Mouse (Mus musculus): ENCODE measurements around the gene Rap1b.

Gene Rap1b

DNA sequence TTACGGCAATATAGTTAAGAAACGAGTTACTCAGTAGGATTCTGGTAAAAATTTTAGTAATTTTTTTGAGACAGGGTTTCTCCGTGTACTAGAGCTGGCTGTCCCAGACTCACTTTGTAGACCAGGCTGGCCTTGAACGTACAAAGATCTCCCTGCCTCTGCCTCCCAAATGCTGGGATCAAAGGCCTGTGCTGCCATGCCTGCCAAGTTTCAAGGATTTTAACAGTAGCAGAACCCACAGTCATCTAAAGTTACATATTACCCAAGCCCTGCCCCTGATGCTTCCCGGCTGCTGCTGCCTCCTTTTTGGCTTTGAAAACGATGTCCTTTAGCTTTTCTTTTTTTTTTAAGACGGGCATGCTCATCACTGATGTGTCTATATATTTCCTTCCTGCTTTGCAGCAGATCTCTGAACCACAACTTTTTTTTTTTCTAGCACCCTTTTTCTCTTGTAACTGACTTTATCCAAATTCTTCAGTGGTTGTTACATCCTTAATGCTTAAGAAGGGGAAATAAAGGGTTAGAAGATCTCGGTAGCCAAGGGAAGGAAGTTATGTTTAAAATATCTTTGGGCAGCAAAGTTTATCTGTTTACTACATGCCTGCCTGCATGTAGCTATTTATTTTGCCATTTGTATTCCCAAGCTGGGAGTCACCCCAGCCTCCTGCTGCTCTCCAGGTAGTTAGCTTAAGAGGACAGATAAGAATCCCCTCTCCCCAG is 10.3 kb upstream of the Rap1b start:
- DNase-seq: peak in 1 of 2 experiments; percentile 31

DNA sequence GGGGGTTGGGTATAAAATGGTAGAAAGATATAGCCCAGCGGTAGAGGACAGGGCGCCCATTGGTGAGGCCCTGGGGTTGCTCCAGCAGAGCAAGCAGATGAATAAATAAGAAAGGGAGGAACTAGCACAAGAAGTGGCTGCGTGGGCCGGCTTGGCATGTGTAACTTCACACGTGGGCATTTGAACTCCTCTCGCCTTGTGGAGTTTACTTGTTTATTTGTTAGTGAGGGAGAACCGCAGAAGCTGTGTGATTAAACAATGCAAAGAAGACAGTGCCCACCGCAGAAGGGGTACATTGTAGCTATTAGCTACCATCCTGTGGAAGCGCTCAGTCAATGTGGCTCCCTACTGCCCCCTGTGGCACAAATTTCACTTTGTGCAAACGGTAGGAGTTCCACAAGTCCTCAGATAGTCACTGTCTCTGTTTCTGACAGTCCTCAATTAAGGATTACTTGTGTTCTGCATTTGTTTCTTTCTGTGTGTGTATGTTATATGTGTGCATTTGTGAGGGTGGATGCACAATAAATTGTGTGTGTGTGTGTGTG is 6.9 kb upstream of the Rap1b start:
- DNase-seq: no peak

DNA sequence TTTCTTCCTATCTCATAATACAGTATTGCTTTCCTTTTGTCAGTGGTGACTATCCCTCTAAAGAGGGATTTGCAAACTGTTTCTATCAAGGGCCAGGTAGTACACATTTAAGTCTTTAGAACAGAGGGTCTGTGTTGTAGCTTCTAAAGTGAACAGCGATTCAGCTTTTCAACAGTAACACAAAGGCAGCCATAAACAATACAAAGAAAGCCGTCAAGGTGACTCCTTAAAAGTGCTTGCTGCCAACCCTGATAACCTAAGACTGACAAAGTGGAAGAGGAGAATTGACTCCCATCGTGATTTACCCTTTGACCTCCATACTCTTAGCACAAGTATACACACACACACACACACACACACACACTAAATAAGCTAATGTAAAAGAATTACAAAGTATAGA is 3.1 kb upstream of the Rap1b start:
- DNase-seq: no peak

DNA sequence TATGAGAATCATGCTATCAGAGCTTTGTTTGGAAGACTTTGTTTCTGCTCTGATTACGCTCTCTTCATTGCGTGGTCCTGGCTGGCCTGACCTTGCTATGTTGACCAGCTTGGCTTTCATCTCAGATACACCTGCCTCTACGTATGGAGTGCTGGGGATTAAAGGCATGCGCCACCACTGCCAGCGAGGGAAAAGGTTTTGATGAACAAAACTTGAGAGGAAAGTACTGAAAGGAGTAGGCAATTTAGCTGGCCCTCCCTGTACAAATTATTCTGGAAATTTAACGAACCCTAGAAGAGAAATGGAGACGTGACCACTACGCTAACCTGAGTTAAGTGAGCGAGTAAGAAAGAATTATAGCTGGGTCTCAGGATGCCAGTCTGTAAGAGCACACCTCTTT is 961 bp upstream of the Rap1b start:
- DNase-seq: no peak

DNA sequence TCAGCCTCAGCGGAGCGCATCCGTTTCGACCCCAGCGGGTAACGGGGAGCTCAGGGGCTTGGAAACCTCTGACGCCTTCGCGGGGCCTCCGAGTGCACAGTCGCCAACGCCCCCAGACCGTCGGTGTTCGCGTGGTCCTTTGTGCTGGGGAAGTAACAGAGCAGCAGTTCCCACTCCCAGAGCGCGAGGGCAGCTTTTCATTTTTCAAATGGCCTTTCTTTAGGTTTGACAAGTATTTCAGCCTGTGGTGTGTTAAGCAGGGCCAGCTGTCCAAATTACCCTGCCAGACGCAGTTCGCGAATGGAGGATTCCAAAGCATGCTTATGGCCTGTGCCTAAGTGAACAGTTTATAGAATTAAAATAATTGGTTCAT is 411 bp upstream of the Rap1b start:
- no peak for DNase-seq

DNA sequence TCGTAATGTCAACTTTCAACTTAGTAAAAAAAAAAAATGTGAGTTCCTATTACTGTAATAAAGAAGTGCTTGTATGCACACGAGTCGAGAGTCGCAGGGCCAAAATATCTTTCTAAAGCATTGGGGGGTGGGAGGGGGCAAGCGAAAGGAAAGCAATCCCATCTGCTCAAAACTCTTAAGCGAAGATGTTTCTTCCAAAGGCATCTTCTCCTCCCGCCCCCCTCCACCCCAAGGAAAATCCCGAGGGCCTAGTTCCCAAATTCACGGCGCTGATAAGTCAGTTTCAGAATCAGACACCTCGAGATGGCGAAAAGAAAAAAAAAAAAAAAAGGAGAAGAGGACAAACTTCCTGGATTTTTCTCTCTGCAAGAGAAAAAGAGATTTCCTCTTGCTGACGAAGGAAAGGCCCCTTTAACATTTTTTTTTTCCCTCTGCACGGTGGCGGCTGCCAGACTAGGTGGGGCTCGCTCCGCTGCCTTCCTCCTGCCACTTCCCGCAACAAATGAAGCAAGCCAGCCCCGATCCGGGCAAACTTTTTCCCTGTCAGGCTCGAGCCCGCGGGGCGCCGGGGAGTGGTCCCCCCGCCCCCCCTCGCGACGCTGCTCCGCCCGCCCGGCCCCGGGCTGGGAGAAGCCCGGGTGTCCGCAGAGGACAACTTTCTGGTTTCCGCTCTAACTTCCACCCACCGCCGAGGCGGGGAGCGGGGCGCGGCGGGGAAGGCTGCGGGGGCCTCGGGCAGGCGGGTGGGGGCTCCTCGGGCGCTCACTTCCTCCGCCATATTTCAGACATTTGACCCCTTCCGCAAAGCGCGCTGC is 846 bp downstream of the Rap1b start:
- peak; percentile 79 to 82 for DNase-seq

DNA sequence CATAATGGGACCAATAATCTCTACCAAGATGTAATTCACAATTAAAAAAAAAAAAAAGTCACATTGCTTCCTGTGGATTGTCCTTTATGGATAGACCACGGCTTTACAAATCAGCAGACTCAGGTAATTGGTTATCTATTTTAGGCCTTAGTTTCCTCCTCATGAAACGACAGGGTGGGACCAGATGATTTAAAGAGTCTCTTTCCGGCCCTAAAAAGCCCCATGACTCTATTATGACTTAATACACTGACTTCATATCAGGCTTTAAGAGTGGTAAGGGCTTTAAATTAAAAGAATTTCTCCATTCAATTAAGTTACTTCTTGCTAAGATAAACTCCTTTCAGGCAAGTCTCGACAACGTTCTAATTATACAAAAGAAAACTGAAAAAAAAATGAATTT is 1.6 kb downstream of the Rap1b start:
- no peak for DNase-seq

DNA sequence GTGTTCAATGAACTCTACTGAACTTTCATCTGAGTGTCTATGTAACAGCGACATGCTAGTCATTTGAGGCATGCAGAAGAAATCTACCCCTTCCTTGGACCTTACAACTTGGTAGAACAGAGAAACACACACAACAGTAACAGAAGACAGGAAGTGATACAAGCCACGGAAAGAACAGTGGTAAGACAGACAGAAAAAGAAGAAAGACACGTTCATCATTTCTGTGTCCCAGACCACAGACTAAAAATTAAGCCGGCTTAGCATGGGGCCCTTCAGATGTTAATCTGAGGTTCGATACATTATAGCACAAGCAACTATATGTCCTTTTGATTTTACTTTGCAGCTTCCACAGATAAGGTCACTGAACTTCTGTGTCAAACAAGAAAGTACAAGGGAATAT is 2.1 kb downstream of the Rap1b start:
- no peak for DNase-seq

DNA sequence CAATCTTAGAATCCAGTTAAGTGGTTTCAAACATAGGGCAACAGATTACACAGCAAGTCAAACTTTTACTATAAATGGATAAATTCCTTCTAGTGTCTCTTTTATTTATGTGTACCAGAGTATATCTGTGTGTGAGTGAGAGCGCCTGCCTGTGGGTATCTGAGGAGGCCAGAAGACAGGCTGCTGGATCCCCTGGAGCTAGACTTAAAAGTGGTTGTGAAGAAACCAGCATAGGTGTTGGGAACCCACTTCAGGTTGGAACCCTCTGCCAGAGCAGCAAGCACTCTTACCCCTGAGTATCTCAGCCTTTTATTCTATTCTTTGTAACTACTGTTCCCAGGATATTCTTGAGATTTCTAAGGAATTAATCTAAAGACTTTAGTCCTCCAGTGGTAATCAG is 4.1 kb downstream of the Rap1b start:
- DNase-seq: no peak

DNA sequence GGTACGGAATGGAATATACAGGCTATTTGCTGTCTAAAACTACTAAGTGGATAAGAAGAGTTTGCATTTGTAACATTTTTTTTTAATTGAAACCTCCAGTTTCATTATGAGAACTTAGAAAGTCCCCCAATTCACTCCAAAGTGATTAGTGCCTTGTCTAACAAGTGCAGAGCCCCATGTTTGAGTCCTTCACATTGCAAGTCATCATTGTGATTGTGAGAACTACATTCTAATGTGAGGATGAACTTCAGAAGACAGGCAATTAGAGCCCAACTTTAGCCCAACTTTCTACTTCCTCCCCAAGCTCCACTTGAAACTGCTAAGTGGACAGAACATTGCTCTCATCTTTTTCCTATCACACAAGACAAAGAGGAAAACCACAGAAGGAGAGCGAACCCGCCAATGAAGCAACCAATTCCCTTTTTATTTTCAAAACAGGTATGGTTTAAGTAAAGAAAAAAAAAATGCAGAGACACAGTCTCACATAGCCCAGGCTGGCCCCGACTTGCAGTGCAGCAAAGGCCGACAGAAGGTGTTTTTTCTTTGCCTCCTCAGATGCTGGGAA is 5.3 kb downstream of the Rap1b start:
- DNase-seq: no peak

DNA sequence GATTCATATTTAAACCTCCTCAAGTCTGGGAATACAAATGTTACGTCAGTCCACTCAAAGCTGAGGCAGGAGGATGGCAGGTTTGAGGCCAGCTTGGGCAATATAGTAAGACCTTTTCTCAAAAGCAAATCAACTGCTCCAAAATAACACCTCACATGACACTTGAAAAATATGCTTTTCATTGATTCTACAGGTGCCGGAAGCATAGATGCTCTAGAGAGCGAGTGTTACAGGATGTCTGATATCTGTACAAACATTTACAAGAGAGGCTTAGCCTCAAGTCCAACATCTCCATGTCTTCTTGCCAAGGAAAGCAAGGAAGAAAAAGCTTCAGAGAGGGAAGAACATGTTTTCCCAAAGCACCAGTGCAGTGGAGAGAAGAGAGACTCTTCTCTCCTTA is 6.1 kb downstream of the Rap1b start:
- no peak for DNase-seq

DNA sequence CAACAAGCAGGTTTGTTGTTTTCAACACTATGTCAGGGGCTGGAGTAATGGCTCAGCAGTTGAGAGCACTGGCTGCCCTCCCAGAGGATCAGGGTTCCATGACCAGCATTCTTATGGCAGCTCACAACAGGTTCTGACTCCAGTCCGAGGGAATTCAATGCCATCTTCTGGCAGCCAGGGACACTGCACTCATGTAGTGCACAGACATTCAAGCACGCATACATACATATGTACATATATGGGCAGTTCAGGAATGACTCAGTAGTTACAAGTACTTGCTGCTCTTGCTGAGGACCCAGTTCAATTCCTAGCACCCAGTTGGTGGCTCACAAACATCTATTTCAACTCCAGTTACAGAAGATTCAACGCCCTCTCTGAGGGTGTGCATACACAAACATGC is 6.9 kb downstream of the Rap1b start:
- peak; percentile 29 to 59 for DNase-seq

DNA sequence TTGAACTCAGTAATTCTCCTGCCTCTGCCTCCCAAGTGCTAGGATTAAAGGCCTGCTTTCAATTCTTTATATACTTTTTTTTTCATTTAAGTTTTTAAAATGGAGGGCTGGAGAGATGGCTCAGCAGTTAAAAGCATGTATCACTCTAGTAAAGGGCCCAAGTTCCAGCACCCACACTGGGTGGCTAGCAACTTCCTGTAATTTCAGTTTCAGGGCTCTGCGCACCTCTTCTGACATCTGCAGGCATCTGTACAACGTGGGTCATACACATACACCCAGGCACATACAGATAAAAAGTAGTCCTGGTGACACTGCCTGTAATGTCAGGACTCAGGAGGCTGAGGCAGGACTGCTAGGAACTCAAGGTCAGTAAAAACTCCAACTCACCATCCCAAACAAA is 9.5 kb downstream of the Rap1b start:
- no peak for DNase-seq

DNA sequence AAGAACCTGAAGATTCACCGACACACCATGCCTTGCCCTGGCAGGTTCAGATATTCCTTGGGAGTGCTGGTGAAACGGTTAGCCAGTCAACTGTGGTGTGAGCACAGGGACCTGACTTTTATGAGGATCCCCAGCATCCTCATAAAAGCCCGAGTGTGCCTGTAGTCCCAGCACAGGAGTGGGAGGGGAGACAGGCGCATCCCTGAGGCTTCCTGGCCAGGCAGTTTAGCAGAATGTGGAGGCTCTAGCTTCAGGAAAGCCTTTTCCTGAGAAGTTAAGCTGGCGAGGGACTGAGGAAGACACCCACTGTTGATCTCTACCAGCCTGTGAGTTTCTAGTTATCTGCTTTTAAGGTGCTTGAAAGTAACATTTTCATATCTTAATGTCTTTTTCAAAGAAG is 10.4 kb downstream of the Rap1b start:
- no peak for DNase-seq

DNA sequence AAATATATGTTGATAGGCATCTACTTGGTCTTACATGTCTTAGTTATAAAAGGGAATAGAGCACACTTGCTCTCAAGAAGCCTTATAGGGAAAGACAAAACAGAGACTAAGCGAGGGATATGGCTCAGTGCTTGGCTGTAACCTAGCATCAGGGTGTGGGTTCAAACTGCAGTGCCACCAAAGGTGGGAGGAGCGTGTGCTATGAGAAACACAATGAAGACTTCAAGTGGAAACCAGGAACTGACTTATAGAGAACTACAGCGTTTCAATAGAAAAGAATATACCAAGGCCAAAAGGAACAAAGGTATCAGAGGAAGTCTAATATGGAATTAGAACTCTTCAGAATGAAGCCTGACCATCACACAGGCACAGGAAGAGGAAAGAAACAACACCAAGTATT is 15.0 kb downstream of the Rap1b start:
- no peak for DNase-seq

DNA sequence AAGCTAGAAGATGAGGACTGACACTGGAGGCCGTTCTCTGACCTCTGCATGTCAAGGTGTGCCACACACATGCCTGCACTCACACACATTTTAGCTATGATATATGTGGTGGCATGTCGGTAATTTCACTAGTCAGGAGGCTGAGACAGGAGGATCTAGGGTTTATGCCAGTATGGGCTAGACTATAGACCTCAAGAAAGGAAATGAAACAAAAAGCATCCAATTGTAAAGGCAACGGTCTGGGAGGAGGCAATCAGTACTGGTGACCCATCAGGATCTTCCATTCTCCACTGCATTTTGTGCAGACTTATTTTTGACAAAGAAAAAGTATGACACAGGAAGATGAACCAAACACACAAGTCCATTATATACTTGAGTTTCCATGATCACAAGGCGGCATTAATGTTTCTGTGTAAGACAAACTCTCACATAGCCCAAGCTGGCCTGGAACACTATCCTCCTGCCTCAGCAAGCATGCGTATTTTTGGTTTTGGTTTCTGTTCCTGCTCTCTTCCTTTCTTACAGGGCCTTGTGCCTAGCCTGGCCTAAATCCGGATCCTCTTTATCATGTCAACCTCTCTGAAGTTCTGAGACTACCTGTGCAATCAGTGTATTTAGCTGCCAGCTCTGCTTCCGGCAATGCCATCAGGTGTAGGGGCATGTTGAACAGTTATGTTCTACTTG is 16.2 kb downstream of the Rap1b start:
- no peak for DNase-seq

DNA sequence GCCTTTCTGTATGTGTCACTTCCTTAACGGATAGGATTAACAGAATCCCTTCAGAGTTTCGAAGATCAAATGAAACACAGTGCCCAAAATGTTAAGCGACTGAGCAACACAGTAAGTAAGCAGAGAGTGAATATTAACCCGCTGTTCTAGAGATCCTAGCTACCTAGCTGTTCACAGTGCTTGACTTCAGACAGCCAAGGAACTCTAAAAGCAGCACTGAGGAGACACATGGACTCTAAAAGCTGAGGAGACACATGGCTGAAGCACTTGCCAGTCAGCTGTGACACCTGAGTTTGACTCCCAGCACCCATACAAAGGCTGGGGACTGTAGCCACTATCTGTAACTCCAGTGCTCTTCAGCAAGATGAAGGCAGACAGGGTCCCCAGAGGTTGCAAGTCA is 16.8 kb downstream of the Rap1b start:
- peak in 1 of 2 experiments; percentile 26 for DNase-seq

DNA sequence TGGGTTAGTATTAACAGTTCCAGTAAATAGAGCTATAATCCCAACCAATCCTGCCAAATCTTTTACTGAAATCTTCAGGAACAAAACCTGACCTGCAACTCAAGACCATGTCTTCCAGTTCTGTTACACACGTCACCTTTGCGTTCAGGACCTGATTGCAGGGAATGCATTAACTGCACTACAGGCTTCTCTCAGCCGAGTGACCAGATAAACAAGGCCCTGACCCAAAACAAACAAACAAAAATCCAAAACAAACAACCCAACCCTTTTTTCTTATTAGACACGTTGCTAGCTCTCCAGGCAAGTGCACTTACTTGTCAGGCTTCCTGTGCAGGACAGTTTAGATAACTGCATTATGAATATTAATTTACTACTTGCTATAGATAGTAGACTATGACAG is 17.3 kb downstream of the Rap1b start:
- no peak for DNase-seq

DNA sequence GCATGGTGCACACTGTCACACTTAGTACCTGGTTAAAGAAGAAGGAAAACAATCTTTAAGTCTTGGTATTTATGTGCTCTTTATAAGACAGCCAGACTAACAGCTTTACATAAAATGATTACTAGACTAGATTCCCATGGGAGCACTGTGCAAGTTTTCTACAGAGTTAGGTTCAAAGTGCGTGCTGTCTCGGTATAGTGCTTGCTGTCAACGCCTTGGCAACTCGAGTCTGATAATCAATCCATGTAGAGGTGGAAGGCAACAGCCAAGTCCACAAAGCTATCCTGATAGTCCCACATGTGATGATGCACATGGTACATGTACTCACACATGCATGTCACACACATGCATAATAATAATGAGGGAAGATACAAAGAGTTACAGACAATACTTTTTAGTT is 21.2 kb downstream of the Rap1b start:
- DNase-seq: no peak

DNA sequence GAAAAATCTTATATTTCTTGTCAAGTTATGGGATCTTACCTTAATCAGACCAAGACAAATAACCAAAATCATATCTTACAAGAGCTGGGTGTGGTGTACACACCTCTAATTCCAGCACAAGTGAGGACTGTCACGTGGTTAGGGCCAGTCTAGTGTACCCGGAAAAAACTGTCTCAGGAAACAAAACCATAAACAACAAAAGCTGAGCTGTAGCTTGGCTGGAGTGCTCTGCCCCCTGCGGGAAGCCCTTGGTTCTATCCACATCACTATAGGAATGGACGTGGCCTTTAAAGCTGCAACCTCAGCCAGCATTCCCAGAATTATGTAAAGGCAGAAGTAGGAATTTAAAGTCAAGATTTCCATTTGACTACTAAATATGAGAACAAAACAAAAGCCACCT is 21.7 kb downstream of the Rap1b start:
- peak in 1 of 2 experiments; percentile 36 for DNase-seq

DNA sequence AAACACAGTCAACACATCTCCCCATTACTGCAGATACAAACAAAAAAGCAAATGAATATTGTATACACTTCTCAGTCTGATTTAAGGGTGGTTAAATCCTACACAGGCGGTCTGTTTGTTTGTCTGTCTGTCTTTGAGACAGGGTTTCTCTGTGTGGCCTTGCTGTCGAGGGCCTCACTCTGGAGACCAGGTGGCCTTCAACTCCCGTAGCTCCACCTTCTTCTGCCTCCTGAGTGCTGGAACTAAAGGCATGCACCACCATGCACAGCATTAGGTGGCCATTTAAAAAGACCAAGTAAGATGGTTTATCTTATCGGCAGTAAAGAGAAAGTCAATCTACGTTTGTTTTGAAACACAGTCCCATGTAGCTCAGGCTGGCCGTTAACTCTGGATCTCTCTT is 22.5 kb downstream of the Rap1b start:
- DNase-seq: no peak

DNA sequence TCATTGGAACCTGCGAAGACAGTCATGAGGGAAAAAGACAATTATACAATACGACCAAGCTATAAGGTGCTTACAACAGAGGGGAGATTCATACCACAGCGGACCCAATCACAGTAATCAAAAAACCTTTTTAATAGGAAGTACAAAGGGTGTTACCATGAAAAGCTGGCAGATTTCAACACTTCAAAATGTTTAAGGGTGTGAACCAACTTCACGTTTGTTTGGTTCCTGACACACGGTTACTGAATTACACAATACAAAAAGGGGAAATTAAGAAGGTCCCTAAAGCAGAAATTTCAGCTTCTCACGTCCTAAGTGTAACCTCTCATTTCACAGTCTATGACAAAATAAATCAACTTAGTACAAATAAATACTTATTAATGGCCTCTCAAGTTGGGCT is 27.2 kb downstream of the Rap1b start:
- DNase-seq: no peak

DNA sequence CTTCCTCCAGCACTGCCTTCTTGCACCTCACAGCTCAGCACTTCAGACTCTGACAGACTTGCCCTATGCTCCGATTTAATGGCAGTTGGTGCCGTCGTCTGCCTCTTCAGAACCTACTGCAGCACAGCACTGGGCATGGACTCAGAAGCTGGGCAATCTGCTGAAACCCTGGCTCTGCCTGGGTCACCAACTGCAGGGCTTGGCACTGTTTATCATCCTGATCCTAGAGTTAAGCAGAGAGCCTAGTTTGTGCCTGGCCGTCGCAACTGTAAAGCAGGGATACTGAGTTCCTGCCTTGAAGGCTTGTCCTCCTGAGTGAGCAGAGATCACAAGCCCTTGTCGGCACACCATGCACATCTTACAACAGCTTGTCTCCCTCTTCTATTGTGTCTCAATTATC is 29.1 kb downstream of the Rap1b start:
- no peak for DNase-seq

Data from kidney, postnatal 36 days (tissue).